Mouse (Mus musculus) hindlimb bud, embryonic 11.5 days (tissue): ENCODE data around the gene Carmil1.
A peak's percentile ranks its signal among the peaks of the same experiment; 100 is the strongest.

Source experiments
- DNase-seq: peaks from one replicate; pipeline ENCODE4 v3.0.0-alpha.2; 2012; ENCODE audit warnings: low read depth, low spot score; ENCODE audit errors: extremely low spot score

Gene Carmil1

DNA sequence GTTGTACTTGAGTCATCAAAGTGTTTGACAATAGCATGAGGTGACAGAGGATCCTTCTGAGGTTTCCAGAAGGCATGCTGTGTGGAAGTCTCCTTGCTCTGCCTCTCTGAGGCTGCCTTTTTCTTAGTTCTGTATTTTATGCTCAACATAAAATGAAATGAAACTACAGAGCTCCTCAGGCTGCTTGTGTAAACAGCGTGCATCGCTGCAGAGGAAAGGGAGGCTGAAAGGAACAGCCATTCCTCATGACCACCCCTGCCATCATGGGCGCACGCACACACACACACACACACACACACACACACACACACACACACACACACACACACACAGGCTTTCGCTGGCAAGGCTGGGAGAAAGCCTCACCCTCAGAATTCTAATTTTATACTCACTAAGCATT, 230.3 kb downstream of the Carmil1 start:
- no peak for DNase-seq

- DNase-seq, result no peak
Measured at GRCm38 (mm10) chr13:24049267-24050034, 231.1 kb downstream of the Carmil1 start.

DNA sequence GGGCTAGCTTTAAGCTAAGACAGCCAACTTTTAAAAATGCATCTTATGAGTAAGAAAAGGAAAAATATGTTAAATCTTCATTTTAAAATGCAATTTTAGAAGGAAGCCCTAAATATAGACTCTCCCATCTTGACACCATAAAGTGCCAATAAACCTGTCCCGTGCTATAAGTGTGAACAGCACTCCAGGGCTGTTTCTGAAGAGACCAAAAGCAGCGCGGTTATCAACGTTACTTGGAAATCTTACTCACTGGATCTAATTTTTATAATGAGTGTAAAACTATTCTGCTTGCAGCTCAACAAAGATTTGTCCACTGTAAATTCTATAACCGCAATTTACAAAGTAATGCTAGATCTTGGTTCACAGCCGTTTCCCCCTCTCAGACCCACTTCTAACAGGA, 232.0 kb downstream of the Carmil1 start:
- no peak for DNase-seq

DNA sequence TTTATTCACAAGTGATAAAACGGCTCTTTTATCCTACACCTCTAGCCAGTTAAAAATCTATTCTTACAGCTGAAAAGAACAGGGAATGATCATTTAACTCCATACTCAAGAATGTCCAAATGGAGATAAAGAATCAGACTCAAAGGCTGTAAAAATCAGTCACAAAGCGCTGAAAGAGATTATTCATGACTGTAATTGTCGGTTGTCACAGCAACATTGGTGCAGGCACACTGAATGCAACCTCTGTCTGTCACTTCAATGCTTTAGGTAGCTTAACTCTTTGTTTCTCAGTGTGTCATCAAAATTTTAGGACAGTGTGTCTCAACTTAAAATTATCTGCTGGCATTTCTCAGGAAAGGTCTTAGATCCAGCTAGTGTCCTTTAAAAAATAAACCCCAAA, 235.3 kb downstream of the Carmil1 start:
- DNase-seq, result no peak

GRCm38 (mm10) chr13:24040221-24040620, 240.4 kb downstream of the Carmil1 start:
- no peak for DNase-seq

GRCm38 (mm10) chr13:24037502-24037901, 243.1 kb downstream of the Carmil1 start:
- no peak for DNase-seq

DNA sequence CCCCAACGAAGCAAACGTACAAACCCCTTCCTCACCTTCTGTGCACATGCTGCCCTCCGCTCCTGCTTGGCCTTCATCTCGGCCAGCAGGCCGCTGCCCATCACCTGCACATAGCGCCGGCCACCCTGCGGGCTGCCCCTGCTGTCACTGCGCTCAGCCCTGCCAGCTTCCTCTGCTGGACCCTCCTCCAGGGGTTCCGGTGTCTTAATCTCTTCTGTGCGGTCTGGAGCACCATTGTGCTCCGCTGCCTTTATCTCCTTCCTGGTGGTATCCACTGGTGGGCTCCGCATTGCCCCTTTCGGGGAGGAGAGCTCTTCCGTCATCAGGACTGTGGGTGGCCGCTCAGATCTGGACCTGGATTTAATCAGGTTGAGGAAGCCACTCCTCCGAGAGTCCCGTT, 244.4 kb downstream of the Carmil1 start:
- DNase-seq, result no peak

DNA sequence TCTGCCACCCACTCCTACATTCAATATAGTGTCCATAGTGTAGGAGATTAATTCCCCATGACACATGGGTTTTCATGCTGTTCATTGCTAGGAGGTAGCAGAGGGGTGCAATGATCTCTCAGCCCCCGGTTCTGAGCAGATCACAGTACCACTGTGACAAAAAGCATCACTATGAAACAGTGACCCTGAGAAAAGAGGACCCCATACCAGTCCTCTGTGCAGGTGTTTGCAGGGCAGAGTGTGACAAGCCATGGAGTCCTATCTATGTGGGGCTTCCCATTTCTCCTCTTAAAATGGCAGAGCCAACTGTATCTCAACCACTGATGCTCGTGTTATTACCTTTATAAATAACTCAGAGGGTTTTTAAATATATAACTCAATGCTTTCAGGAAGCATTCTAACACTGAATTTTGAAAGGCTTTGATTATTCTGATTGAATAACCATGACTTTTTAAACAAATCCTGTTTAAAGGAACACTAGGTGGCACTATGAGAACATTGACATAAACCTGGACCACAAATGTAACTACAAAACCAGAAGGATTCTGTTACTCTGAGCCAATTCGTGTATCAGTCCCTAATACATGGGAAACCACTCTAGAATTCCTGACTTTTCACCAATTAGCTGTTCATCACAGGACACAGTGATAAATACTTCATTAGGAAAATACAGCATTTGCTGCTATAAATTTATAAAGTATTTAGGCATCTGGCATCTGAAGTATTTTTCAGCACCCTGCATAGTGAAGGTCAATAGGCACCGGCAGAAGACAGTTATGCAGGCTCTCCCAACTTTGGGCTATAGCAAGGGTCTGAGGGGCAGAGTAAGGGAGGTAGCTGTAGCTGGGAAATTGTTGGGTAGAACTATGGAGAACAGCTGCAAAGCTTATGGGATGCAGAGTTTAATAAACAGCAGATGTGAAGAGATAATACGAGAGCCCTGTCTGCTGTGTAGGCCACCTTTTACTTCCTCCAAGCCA, 253.1 kb downstream of the Carmil1 start:
- peak; percentile 12 for DNase-seq

GRCm38 (mm10) chr13:24018515-24018914, 262.1 kb downstream of the Carmil1 start:
- DNase-seq, result no peak

GRCm38 (mm10) chr13:24005528-24005927, 275.1 kb downstream of the Carmil1 start:
- no peak for DNase-seq

GRCm38 (mm10) chr13:24001797-24002196, 278.8 kb downstream of the Carmil1 start:
- no peak for DNase-seq

DNA sequence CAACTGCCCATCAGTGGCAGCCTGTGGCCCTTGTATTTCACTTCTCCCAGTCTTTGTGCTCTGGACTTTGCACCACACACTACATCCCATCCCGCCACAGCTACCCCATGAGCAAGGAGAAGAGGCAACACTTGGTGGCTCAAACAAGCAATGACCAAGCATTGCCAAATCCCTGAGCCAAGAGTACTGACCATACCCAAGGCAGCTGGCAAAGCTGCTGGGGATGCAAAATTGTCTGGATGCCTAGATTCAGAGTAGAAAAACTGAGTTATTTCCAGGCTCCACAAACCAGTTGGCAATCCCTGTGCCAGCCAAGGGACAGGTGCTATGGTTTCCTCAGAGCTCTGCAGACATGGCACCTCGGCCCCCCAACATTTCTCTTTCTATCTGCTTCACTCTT, 279.5 kb downstream of the Carmil1 start:
- DNase-seq, result no peak

DNA sequence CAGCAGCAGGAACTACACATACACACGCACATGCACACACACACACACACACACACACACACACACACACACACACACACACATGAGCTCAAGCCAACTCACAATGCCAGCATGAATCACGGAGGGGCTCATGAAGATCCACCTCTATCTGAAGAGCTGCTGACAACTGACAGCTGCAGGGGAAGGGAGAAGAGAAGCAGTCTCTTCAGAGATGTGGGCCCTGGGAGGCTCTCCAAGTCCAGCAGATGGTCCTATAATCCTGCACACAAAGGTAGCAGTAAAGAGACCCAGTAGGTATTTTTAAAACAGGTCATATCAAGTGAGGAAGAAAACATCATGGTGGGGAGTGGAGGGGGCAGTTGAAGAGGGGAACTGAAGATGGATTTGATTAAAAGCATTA, 281.8 kb downstream of the Carmil1 start:
- no peak for DNase-seq

DNA sequence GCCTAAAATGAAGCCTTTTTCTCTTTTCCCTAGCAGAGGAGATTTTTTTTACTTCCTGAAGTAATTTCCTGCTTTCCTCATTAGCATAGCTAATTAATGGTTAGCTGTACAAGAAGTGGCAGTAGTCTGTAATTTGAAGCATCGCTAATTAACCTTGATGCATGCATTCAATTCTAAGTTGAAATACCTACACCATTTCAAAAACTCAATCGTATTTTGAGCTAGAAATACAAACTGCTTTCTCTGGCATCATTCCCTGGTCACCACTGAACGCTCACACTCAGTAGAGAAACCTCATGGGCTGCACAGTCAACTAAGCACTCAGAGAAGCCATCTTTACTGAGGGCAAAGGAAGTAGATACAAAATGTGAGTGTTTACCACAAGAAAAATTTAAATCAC, 285.8 kb downstream of the Carmil1 start:
- no peak for DNase-seq

GRCm38 (mm10) chr13:23994024-23994423, 286.6 kb downstream of the Carmil1 start:
- no peak for DNase-seq

DNA sequence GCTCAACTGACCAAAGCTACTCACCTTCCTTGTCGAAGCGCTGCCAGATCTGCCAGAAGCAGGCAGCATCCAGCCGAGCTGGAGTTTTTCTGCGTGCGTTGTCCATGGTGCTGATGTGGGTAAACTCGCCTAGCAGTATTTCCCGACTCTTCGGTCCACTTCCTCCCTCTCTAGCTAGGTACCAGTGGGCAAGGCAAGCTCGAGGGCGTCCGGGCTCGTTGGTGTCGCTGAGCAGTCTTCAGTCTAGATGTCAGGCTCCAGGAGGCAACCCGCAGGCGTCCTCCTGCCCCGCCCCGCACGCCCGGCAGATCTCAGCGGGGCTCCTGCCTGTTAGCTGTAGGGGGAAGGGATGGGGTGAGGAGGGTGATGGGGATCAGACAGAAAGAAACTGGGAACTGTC, 289.7 kb downstream of the Carmil1 start, which contains the start of gene Scgn:
Scgn (minus strand) TSS at position 287 of the 400 bp plus-strand sequence.
- peak; percentile 64 for DNase-seq

DNA sequence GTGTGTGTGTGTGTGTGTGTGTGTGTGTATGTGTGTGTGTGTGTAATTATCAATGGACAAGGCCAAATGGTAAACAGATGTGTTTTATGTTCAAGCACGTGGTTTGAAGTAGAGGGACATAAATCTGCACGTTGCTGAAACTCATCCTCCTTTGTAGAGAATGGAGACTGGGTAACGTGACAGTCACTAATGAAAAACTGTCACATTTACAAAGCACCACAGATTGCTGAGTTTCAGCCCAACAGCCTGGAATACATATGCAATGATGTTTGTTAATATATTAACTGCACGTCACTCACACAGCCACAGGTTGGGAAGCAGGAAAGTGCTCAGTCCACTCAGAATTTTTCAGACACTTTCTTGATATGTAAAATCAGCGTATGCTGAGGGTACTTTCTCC, 290.1 kb downstream of the Carmil1 start:
- no peak for DNase-seq

- no peak for DNase-seq
Measured at GRCm38 (mm10) chr13:23985130-23985529, 295.5 kb downstream of the Carmil1 start.

DNA sequence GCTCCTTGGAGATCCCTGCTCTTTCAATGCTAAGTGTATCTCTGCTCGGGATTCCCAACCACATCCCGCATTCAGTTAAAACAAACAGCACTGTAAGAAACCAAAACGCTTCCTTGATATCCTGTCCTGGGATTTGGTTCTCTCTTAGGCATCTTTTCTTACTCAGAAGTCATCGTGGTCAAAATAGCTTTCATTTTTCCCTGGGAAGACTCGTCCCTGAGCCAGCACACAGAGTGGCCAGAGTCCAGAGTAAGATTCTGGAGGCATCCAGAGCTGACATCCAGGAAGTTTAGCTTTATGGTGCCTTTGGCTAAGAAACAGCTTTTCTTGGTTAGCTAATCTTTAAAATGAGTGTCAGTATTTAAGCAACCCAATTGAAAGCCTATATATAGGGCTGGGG, 308.3 kb downstream of the Carmil1 start:
- DNase-seq, result no peak

- no peak for DNase-seq
Measured at GRCm38 (mm10) chr13:23971870-23972269, 308.7 kb downstream of the Carmil1 start.

DNA sequence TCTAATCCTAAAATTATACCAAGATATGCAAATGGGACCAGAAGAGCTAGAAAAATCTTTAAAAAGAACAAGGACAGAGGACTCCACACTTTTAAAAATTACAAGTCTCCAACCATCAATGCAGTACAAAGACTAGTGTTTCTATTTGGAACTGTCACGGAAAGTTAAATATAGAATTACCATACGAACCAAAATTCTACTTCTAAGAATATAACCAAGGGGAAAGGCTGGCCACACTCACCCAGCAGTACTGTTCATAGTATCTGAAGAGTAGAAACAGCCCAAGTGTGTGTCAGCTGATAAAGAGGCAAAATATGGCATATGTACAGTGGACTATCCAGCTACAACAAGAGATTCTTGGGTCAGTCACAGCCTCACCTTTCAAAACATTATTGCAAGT, 315.7 kb downstream of the Carmil1 start:
- no peak for DNase-seq
